Mouse (Mus musculus) splenic B cell, adult 2 months (primary cell): ENCODE measurements around the gene Col11a1.

Source experiments
- DNase-seq: peaks from one replicate; pipeline ENCODE4 v3.0.0-alpha.2; 2011; ENCODE audit warnings: low read depth, low spot score
- H3K27me3 ChIP-seq: 2 replicates; pipeline ENCODE4 v1.6.1; 2012; ENCODE audit warnings: mild to moderate bottlenecking, low read length, moderate library complexity, mixed read lengths; ENCODE audit not compliant: control insufficient read depth, poor library complexity, insufficient read depth, severe bottlenecking
- H3K36me3 ChIP-seq: 2 replicates; pipeline ENCODE4 v1.6.1; 2012; ENCODE audit warnings: mild to moderate bottlenecking, low read length, moderate library complexity, mixed read lengths; ENCODE audit not compliant: control insufficient read depth, poor library complexity, insufficient read depth, severe bottlenecking

Col11a1 gene

GRCm38 (mm10) chr3:114229501-114229900 lies 199.2 kb downstream of the Col11a1 start:
- no peak for DNase-seq
- no peaks in the 10 kb centered on the region for H3K27me3 ChIP-seq
- no peaks in the 10 kb centered on the region for H3K36me3 ChIP-seq
